Mouse (Mus musculus): ENCODE measurements around the gene Nol8.

DNA sequence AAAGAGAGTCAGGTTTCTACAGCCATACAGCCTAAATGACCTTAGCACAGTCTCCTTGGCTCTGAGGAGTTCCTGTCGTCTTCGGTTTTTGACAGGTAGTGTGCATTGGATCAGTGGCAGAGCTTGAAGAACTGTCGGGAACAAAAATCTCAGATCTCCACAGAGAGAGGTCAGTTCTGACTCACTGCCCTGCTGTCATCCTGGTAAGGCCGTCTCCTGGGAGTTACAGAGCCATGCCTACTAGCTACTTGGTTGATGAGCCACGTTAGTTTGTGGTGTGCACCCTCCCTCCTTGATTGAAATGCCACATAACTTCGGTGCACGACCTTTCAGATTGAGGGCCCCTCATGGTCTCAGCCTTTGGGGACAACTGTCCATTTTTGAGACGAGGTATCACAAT is 55.4 kb downstream of the Nol8 start:
- TF ChIP-seq CTCF (IDR thresholded peaks at IDR 0.05; ENCODE audit: borderline replicate concordance, control insufficient read depth, extremely low read depth, insufficient read depth, low read length, poor library complexity) (no peak), POLR2A (IDR thresholded peaks at IDR 0.05; ENCODE audit: control insufficient read depth, extremely low read depth, insufficient read depth, low read length, poor library complexity) (no peak)

Data from thymus, adult 2 months (tissue).